Mouse (Mus musculus): Measurements from ENCODE around the gene Cux2. TPM values are rescaled to one million over a fixed set of nuclear protein-coding genes. Genes with fewer than 3 reads are reported as not detected.

Gene Cux2
- polyA plus RNA-seq, 2 experiments = 3.0 to 6.1 TPM

- H3K9ac ChIP-seq (ENCODE audit: low read depth, low read length, severe bottlenecking) = no peak overlapping the region
- peaks cover 6% of the 10 kb centered on the region; the same call in 1 of the 2 replicates for H3K27me3 ChIP-seq (ENCODE audit: control insufficient read depth, insufficient read depth, low read length)
- no peaks in the 10 kb centered on the region for H3K9me3 ChIP-seq (ENCODE audit: control insufficient read depth, low read length)
- H3K4me1 ChIP-seq (ENCODE audit: control insufficient read depth, insufficient read depth, low read length) = peaks cover 12% of the 10 kb centered on the region
- no peak overlapping the region for H3K27ac ChIP-seq (replicated peaks; ENCODE audit: low read depth, low read length)
- H3K4me2 ChIP-seq (replicated peaks; ENCODE audit: low read depth, low read length, severe bottlenecking) = no peak overlapping the region
- DNase-seq (ENCODE audit: low spot score) (no peak), ATAC-seq (ENCODE audit: low FRiP score, low read depth) (no peak)
- no peak for TF ChIP-seq POLR2A (IDR thresholded peaks at IDR 0.05; ENCODE audit: borderline replicate concordance, extremely low read depth, insufficient read depth, insufficient read length)
- WGBS = 68% methylated on average over 15 of the region's 15 CpGs
- no peaks in the 10 kb centered on the region for H3K36me3 ChIP-seq (ENCODE audit: control insufficient read depth, insufficient read depth, low read length)
- no peak overlapping the region for H3K4me3 ChIP-seq (replicated peaks; ENCODE audit: low read length)
Measured at GRCm38 (mm10) chr5:121968999-121969398, 80.9 kb downstream of the Cux2 start.

- Histone ChIP-seq H3K9ac (ENCODE audit: low read depth, low read length, severe bottlenecking) (no peak overlapping the region), H3K4me1 (ENCODE audit: control insufficient read depth, insufficient read depth, low read length) (peaks cover 12% of the 10 kb centered on the region), H3K4me3 (replicated peaks; ENCODE audit: low read length) (no peak overlapping the region), H3K9me3 (ENCODE audit: control insufficient read depth, low read length) (no peaks in the 10 kb centered on the region), H3K27me3 (ENCODE audit: control insufficient read depth, insufficient read depth, low read length) (peaks cover 6% of the 10 kb centered on the region; the same call in 1 of the 2 replicates), H3K4me2 (replicated peaks; ENCODE audit: low read depth, low read length, severe bottlenecking) (no peak overlapping the region), H3K36me3 (ENCODE audit: control insufficient read depth, insufficient read depth, low read length) (no peaks in the 10 kb centered on the region), H3K27ac (replicated peaks; ENCODE audit: low read depth, low read length) (no peak overlapping the region)
- no peak for DNase-seq (ENCODE audit: low spot score)
- no peak for ATAC-seq (ENCODE audit: low FRiP score, low read depth)
- WGBS = 73% methylated on average over 12 of the region's 15 CpGs
- no peak for TF ChIP-seq POLR2A (IDR thresholded peaks at IDR 0.05; ENCODE audit: borderline replicate concordance, extremely low read depth, insufficient read depth, insufficient read length)
Measured at GRCm38 (mm10) chr5:121968416-121968815, 81.5 kb downstream of the Cux2 start.

- no peak for TF ChIP-seq POLR2A (IDR thresholded peaks at IDR 0.05; ENCODE audit: borderline replicate concordance, extremely low read depth, insufficient read depth, insufficient read length)
- DNase-seq (ENCODE audit: low spot score) = no peak
- Histone ChIP-seq H3K4me3 (replicated peaks; ENCODE audit: low read length) (no peak overlapping the region), H3K27me3 (ENCODE audit: control insufficient read depth, insufficient read depth, low read length) (peaks cover 6% of the 10 kb centered on the region; the same call in 1 of the 2 replicates), H3K9me3 (ENCODE audit: control insufficient read depth, low read length) (no peaks in the 10 kb centered on the region), H3K9ac (ENCODE audit: low read depth, low read length, severe bottlenecking) (no peak overlapping the region), H3K4me2 (replicated peaks; ENCODE audit: low read depth, low read length, severe bottlenecking) (no peak overlapping the region), H3K36me3 (ENCODE audit: control insufficient read depth, insufficient read depth, low read length) (no peaks in the 10 kb centered on the region), H3K27ac (replicated peaks; ENCODE audit: low read depth, low read length) (no peak overlapping the region), H3K4me1 (ENCODE audit: control insufficient read depth, insufficient read depth, low read length) (peaks cover 7% of the 10 kb centered on the region)
- ATAC-seq (ENCODE audit: low FRiP score, low read depth) = no peak
- 63% methylated on average over 5 of the region's 5 CpGs for WGBS
Measured at GRCm38 (mm10) chr5:121967520-121967919, 82.4 kb downstream of the Cux2 start.

GRCm38 (mm10) chr5:121966940-121967339 is 83.0 kb downstream of the Cux2 start:
- ATAC-seq (ENCODE audit: low FRiP score, low read depth) = 0 out of 2 replicates have a peak, but pooled peaks have one; percentile 19
- no peak for DNase-seq (ENCODE audit: low spot score)
- no peaks in the 10 kb centered on the region for H3K9me3 ChIP-seq (ENCODE audit: control insufficient read depth, low read length)
- H3K4me1 ChIP-seq (ENCODE audit: control insufficient read depth, insufficient read depth, low read length) = peaks cover 7% of the 10 kb centered on the region
- 21% methylated on average over 16 of the region's 16 CpGs for WGBS
- peaks cover 6% of the 10 kb centered on the region; the same call in 1 of the 2 replicates for H3K27me3 ChIP-seq (ENCODE audit: control insufficient read depth, insufficient read depth, low read length)
- no peak overlapping the region for H3K4me3 ChIP-seq (replicated peaks; ENCODE audit: low read length)
- no peaks in the 10 kb centered on the region for H3K36me3 ChIP-seq (ENCODE audit: control insufficient read depth, insufficient read depth, low read length)
- H3K4me2 ChIP-seq (replicated peaks; ENCODE audit: low read depth, low read length, severe bottlenecking) = no peak overlapping the region
- H3K27ac ChIP-seq (replicated peaks; ENCODE audit: low read depth, low read length) = no peak overlapping the region
- TF ChIP-seq POLR2A (IDR thresholded peaks at IDR 0.05; ENCODE audit: borderline replicate concordance, extremely low read depth, insufficient read depth, insufficient read length) = no peak
- H3K9ac ChIP-seq (ENCODE audit: low read depth, low read length, severe bottlenecking) = no peak overlapping the region

GRCm38 (mm10) chr5:121962974-121963373 is 86.9 kb downstream of the Cux2 start:
- ATAC-seq (ENCODE audit: low FRiP score, low read depth) = no peak
- no peak for TF ChIP-seq POLR2A (IDR thresholded peaks at IDR 0.05; ENCODE audit: borderline replicate concordance, extremely low read depth, insufficient read depth, insufficient read length)
- no peak overlapping the region for H3K9ac ChIP-seq (ENCODE audit: low read depth, low read length, severe bottlenecking)
- 83% methylated on average over 10 of the region's 10 CpGs for WGBS
- no peaks in the 10 kb centered on the region for H3K9me3 ChIP-seq (ENCODE audit: control insufficient read depth, low read length)
- H3K27me3 ChIP-seq (ENCODE audit: control insufficient read depth, insufficient read depth, low read length) = peaks cover 6% of the 10 kb centered on the region; the same call in 1 of the 2 replicates
- H3K4me2 ChIP-seq (replicated peaks; ENCODE audit: low read depth, low read length, severe bottlenecking) = no peak overlapping the region
- H3K4me3 ChIP-seq (replicated peaks; ENCODE audit: low read length) = no peak overlapping the region
- H3K27ac ChIP-seq (replicated peaks; ENCODE audit: low read depth, low read length) = no peak overlapping the region
- peaks cover 7% of the 10 kb centered on the region for H3K4me1 ChIP-seq (ENCODE audit: control insufficient read depth, insufficient read depth, low read length)
- DNase-seq (ENCODE audit: low spot score) = no peak
- H3K36me3 ChIP-seq (ENCODE audit: control insufficient read depth, insufficient read depth, low read length) = no peaks in the 10 kb centered on the region

GRCm38 (mm10) chr5:121962359-121962758 is 87.5 kb downstream of the Cux2 start:
- ATAC-seq (ENCODE audit: low FRiP score, low read depth) = no peak
- peaks cover 6% of the 10 kb centered on the region; the same call in 1 of the 2 replicates for H3K27me3 ChIP-seq (ENCODE audit: control insufficient read depth, insufficient read depth, low read length)
- no peaks in the 10 kb centered on the region for H3K36me3 ChIP-seq (ENCODE audit: control insufficient read depth, insufficient read depth, low read length)
- WGBS = 92% methylated on average over 7 of the region's 7 CpGs
- no peaks in the 10 kb centered on the region for H3K9me3 ChIP-seq (ENCODE audit: control insufficient read depth, low read length)
- H3K4me1 ChIP-seq (ENCODE audit: control insufficient read depth, insufficient read depth, low read length) = peaks cover 7% of the 10 kb centered on the region
- no peak for DNase-seq (ENCODE audit: low spot score)
- no peak overlapping the region for H3K27ac ChIP-seq (replicated peaks; ENCODE audit: low read depth, low read length)
- no peak overlapping the region for H3K4me2 ChIP-seq (replicated peaks; ENCODE audit: low read depth, low read length, severe bottlenecking)
- TF ChIP-seq POLR2A (IDR thresholded peaks at IDR 0.05; ENCODE audit: borderline replicate concordance, extremely low read depth, insufficient read depth, insufficient read length) = no peak
- H3K9ac ChIP-seq (ENCODE audit: low read depth, low read length, severe bottlenecking) = no peak overlapping the region
- no peak overlapping the region for H3K4me3 ChIP-seq (replicated peaks; ENCODE audit: low read length)
